Comparison of ENCODE assay signal across 8 mouse cellular contexts in genomic region chrX:106185706-106186105, GRCm38 (mm10). TPM values are rescaled to one million over a fixed set of nuclear protein-coding genes. Genes with fewer than 3 reads are reported as not detected.
A peak's percentile ranks its signal among the peaks of the same experiment; 100 is the strongest.
DNase-seq lines count a peak whose midpoint lies in the region; ATAC-seq lines count a peak whose summit lies in the region.

No protein-coding gene starts in this region.

- DNase-seq in cerebellum, adult 9-10 months: peak; percentile 23
- no peak for DNase-seq in cerebellum, adult 9-11 months
- peak; percentile 70 for DNase-seq in R1 (ENCODE audit: low read depth, low spot score)
- DNase-seq in heart, postnatal 10 days: peak; percentile 13 to 16
- peak; percentile 69 for DNase-seq in mesoderm, embryonic 11.5 days (ENCODE audit: low read depth, low spot score)
- DNase-seq in spleen, postnatal 36 days (ENCODE audit: low spot score in 2 of 2): no peak
- DNase-seq in ovary, postnatal 36 days (ENCODE audit: low spot score): no peak

- intact Hi-C loops in heart, postnatal 10 days (cut with DNase I): loop anchor here (5.0 to 10.0 kb wide), 3 partner anchors 158 to 301 kb away; partner anchors contain the start of genes Atp7a and Atrx

- no peak for ATAC-seq in cerebellum, adult (ENCODE audit: insufficient number of reproducible peaks, low FRiP score, low TSS enrichment)

RNA-seq across cellular contexts. Expression of gene Pgk1, which starts 1.2 kb away (rescaled TPM):
- 100 to 1,000 TPM; 557 to 593 TPM for total RNA-seq in heart, postnatal 10 days (2021)

RNA-seq across cellular contexts. Expression of gene Taf9b, which starts 35.3 kb away (rescaled TPM):
- total RNA-seq in heart, postnatal 10 days (2021): 10 to 100 TPM; 12.9 to 15.7 TPM

RNA-seq across cellular contexts. Expression of gene Tlr13, which starts 42.7 kb away (rescaled TPM):
- total RNA-seq in heart, postnatal 10 days (2021): 1 to 10 TPM; 1.5 TPM

Comparison
In these comparisons a context has a peak if more than half of its experiments do, and no peak if none do; other contexts are left out.
1. DNase-seq: peak in cerebellum, adult 9-10 months (single experiment), R1 (single experiment), heart, postnatal 10 days (2 of 2) and mesoderm, embryonic 11.5 days (single experiment); none in cerebellum, adult 9-11 months (single experiment), spleen, postnatal 36 days (0 of 2) and ovary, postnatal 36 days (single experiment).